ENCODE assay signal across 25 mouse cellular contexts in the genomic region with DNA sequence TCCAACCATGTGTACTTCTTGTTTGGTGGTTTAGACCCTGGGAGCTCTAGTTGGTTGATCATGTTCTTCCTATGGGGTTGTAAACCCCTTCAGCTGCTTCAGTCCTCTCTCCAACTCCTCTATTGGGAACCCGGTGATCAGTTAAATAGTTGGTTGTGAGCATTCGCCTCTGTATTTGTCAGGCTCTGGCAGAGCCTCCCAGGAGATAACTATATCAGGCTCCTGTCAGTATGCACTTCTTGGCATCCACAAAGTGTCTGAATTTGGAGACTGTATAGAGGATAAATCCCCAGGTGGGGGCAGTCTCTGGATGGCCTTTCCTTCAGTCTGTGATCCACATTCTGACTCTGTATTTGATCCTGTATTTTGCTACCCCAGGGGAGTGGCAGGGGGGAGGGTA.
"Had no signal": no experiment of that assay in that cellular context is flagged by ENCODE, and none has a peak within 500 bp of the region (broad histone marks: within the 10 kb centered on the region; RNA-seq: fewer than 3 reads in every experiment).

No protein-coding gene starts in this region.

- H3K9me3 ChIP-seq: embryonic facial prominence, embryonic 10.5 days; embryonic facial prominence, embryonic 12.5 days; embryonic facial prominence, embryonic 13.5 days; embryonic facial prominence, embryonic 15.5 days; forebrain, embryonic 10.5 days; forebrain, embryonic 12.5 days; forebrain, embryonic 13.5 days; forebrain, embryonic 15.5 days; heart, embryonic 10.5 days had no signal

- H3K27me3 ChIP-seq: embryonic facial prominence, embryonic 12.5 days; embryonic facial prominence, embryonic 13.5 days; embryonic facial prominence, embryonic 15.5 days; forebrain, embryonic 12.5 days; forebrain, embryonic 13.5 days; forebrain, embryonic 15.5 days had no signal

- H3K4me3 ChIP-seq: embryonic facial prominence, embryonic 10.5 days; embryonic facial prominence, embryonic 12.5 days; embryonic facial prominence, embryonic 13.5 days; embryonic facial prominence, embryonic 15.5 days; erythroblast, embryonic 14.5 days; forebrain, embryonic 10.5 days; forebrain, embryonic 12.5 days; forebrain, embryonic 13.5 days; forebrain, embryonic 15.5 days; gastrocnemius, adult 2 months; heart, adult 2 months; heart, embryonic 10.5 days had no signal

- H3K36me3 ChIP-seq: embryonic facial prominence, embryonic 10.5 days; embryonic facial prominence, embryonic 12.5 days; embryonic facial prominence, embryonic 13.5 days; embryonic facial prominence, embryonic 15.5 days; forebrain, embryonic 10.5 days; forebrain, embryonic 12.5 days; forebrain, embryonic 15.5 days; heart, embryonic 10.5 days had no signal

- H3K9ac ChIP-seq: embryonic facial prominence, embryonic 12.5 days; embryonic facial prominence, embryonic 13.5 days; embryonic facial prominence, embryonic 15.5 days; forebrain, embryonic 12.5 days; forebrain, embryonic 13.5 days; forebrain, embryonic 15.5 days; forebrain, postnatal 0 days had no signal

- H3K27ac ChIP-seq: embryonic facial prominence, embryonic 10.5 days; embryonic facial prominence, embryonic 12.5 days; embryonic facial prominence, embryonic 13.5 days; embryonic facial prominence, embryonic 15.5 days; forebrain, embryonic 10.5 days; forebrain, embryonic 12.5 days; forebrain, embryonic 13.5 days; forebrain, embryonic 15.5 days; gastrocnemius, adult 2 months; heart, adult 2 months; heart, embryonic 10.5 days had no signal

- H3K4me1 ChIP-seq: embryonic facial prominence, embryonic 10.5 days; embryonic facial prominence, embryonic 12.5 days; embryonic facial prominence, embryonic 13.5 days; embryonic facial prominence, embryonic 15.5 days; forebrain, embryonic 10.5 days; forebrain, embryonic 12.5 days; forebrain, embryonic 13.5 days; forebrain, embryonic 15.5 days; heart, embryonic 10.5 days had no signal

- DNase-seq: cerebellum, adult 9-10 months; cerebellum, adult 9-11 months; cerebellum, postnatal 10 days; cerebellum, postnatal 25 days; cerebellum, postnatal 36 days; embryo, embryonic 11 days; forebrain, postnatal 0 days; gastrocnemius, adult 2 months; gastrocnemius, postnatal 10 days; gastrocnemius, postnatal 14 days; gastrocnemius, postnatal 25 days; gastrocnemius, postnatal 36 days; heart, adult 11 months; heart, adult 18-20 months; heart, adult 2 months had no signal
